Mouse (Mus musculus) adrenal gland, postnatal 25 days (tissue): ENCODE measurements around the gene Sun3. TPM values are rescaled to one million over a fixed set of nuclear protein-coding genes. Genes with fewer than 3 reads are reported as not detected.
A peak's percentile ranks its signal among the peaks of the same experiment; 100 is the strongest.

Source experiments
- DNase-seq: peaks from one replicate; pipeline ENCODE4 v3.0.0; 2021; ENCODE audit warnings: mixed read lengths
- total RNA-seq: library from RNA; stranded (reverse); gene quantifications from 2 replicates; pipeline ENCODE4 v1.2.3, GENCODE M21; 2021

Sun3 gene
- total RNA-seq, 1 experiment from 2014 or later: not detected

DNA sequence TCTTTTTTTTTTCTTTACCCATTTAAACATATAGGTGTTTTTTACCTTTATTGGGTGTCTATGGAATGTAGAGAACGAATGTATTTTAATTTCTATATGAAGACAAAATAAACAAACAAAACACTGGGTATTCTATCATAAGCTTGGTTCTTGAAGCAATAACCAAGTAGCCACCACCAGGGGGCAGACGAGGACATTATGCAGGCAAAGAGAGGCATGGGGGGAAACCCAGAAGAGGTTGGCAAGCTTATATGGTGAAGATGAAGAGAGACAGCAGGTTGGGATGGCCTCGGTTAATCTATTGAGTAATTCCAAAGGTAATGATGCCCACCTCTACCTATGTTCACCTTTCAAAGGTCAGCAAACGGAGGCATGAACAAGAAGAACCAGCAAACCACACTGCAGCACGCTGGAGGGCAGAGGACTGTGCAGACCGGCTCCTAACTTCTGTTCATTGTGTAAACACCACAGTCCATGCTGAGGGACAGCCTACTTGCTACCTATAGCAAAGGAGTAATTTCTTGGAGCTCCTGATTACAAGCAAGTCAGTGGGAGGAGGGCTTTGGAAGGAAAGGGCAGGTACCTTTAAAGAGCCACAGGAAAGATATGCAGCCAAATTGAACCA lies 65.4 kb downstream of the Sun3 start:
- DNase-seq: peak; percentile 85

- DNase-seq: no peak
Measured at GRCm38 (mm10) chr11:8978154-8978553, 70.6 kb downstream of the Sun3 start.

GRCm38 (mm10) chr11:8973166-8973565 lies 75.6 kb downstream of the Sun3 start, which contains the start of gene Pkd1l1:
Gene Pkd1l1 (minus strand): TSS chr11:8973266.
- no peak for DNase-seq

GRCm38 (mm10) chr11:8972093-8972492 lies 76.7 kb downstream of the Sun3 start:
- DNase-seq: no peak

- DNase-seq: no peak
Measured at GRCm38 (mm10) chr11:8970509-8970908, 78.3 kb downstream of the Sun3 start.

DNA sequence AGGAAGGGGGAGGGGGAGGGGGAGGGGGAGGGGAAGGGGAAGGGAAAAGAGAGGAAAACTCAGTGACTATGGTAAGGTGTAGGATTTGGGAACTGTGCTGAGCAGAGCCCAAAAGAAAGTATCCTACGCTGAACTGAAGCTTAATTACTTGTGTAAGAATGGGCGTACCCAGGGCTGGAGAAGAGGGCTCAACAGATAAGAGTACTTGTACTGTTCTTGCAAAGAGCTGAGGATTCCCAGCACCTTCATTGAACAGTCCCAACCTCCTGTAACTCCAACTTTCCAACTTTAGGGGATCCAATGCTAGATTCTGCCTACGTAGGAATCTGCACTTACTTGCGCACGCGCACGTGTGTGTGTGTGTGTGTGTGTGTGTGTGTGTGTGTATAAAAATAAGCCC lies 80.7 kb downstream of the Sun3 start:
- DNase-seq: no peak

Other genes starting within 250 kb of the Sun3 start
- 0.06 TPM in 1 of 2 replicates, not detected in the other for gene Pkd1l1, start 75.7 kb downstream of the Sun3 start, total RNA-seq
- gene Hus1, start 37.8 kb downstream of the Sun3 start, total RNA-seq: 10.9 and 13.6 TPM in 2 replicates
- 0.18 TPM in 1 of 2 replicates, not detected in the other for gene Gm11992, start 397 bp downstream of the Sun3 start, total RNA-seq
- 7.9 and 9.1 TPM in 2 replicates for gene Upp1, start 69.1 kb upstream of the Sun3 start, total RNA-seq
- 0.27 TPM in 1 of 2 replicates, not detected in the other for gene Abca13, start 143.0 kb upstream of the Sun3 start, total RNA-seq